Mouse (Mus musculus) heart, embryonic 15.5 days (tissue): ENCODE measurements around the gene Hist1h1c. TPM values are rescaled to one million over a fixed set of nuclear protein-coding genes. Genes with fewer than 3 reads are reported as not detected.
"Not testable (repeated sequence)": the region's sequence is repeated elsewhere in the genome, so short reads cannot be mapped to it uniquely, and the experiment has no call there.

Experiments used
- ATAC-seq: fragments of 200-750 bp; cut with Nextera tagmentation; replicated peaks from 2 replicates; pipeline ENCODE4 v1.8.0; 2017; ENCODE audit warnings: low read depth, moderate TSS enrichment; ENCODE audit not compliant: insufficient number of reproducible peaks, insufficient read depth, low FRiP score
- H3K27ac ChIP-seq: fragments of 300-500 bp; sonication (generic); 2 replicates; pipeline ENCODE4 v1.5.1; 2015; ENCODE audit warnings: mild to moderate bottlenecking, inconsistent platforms
- H3K27me3 ChIP-seq: fragments of 300-500 bp; sonication (generic); 2 replicates; pipeline ENCODE4 v1.6.1; 2015; ENCODE audit warnings: inconsistent platforms
- H3K36me3 ChIP-seq: fragments of 300-500 bp; sonication (generic); 2 replicates; pipeline ENCODE4 v1.6.1; 2015; ENCODE audit warnings: mild to moderate bottlenecking, inconsistent platforms
- H3K4me1 ChIP-seq: fragments of 300-500 bp; sonication (generic); replicated peaks from 2 replicates; pipeline ENCODE4 v1.6.1; 2015; ENCODE audit warnings: inconsistent platforms
- H3K4me2 ChIP-seq: fragments of 300-500 bp; sonication (generic); 2 replicates; pipeline ENCODE4 v1.6.1; 2015; ENCODE audit warnings: inconsistent platforms, mild to moderate bottlenecking, moderate library complexity
- H3K4me3 ChIP-seq: fragments of 300-500 bp; sonication (generic); 2 replicates; pipeline ENCODE4 v1.5.1; 2015; ENCODE audit warnings: mild to moderate bottlenecking, inconsistent platforms
- H3K9ac ChIP-seq: fragments of 300-500 bp; sonication (generic); 2 replicates; pipeline ENCODE4 v1.6.1; 2015; ENCODE audit warnings: mild to moderate bottlenecking, inconsistent platforms
- H3K9me3 ChIP-seq: fragments of 300-500 bp; sonication (generic); replicated peaks from 2 replicates; pipeline ENCODE4 v1.6.1; 2016; ENCODE audit warnings: inconsistent platforms
- WGBS: fragments of 180-500 bp; shearing (Covaris S2); methylation state at CpG from one replicate; pipeline ENCODE4 v1.1.7; 2015; ENCODE audit warnings: mixed read lengths; 5-methylcytosine and 5-hydroxymethylcytosine counted together
- polyA plus RNA-seq: library from polyadenylated mRNA; unstranded; fragments of >200 nt; fragmentation: Nextera tagmentation; extraction: Ambion mirVana; gene quantifications from 2 replicates; pipeline ENCODE4 v1.2.1, GENCODE M21; 2015

Hist1h1c gene
- polyA plus RNA-seq, 1 experiment from 2014 or later, result 41.2 TPM

- Histone ChIP-seq H3K9ac (no peak overlapping the region), H3K27ac (no peak overlapping the region), H3K27me3 (no peaks in the 10 kb centered on the region)
These were observed 21.4 kb upstream of the Hist1h1c start for GRCm38 (mm10) chr13:23717176-23717575.

GRCm38 (mm10) chr13:23717593-23718245, 20.9 kb upstream of the Hist1h1c start:
- not testable (repeated sequence) for H3K36me3 ChIP-seq, H3K4me1 ChIP-seq, H3K4me3 ChIP-seq, H3K9me3 ChIP-seq, H3K4me2 ChIP-seq, ATAC-seq, H3K27ac ChIP-seq, H3K9ac ChIP-seq, H3K27me3 ChIP-seq
- WGBS, result 17% methylated on average over 2 of the region's 2 CpGs

More at GRCm38 (mm10) chr13:23717176-23717575, 21.4 kb upstream of the Hist1h1c start:
- Histone ChIP-seq H3K9me3 (no peaks in the 10 kb centered on the region), H3K4me2 (no peak overlapping the region), H3K4me3 (no peak overlapping the region), H3K4me1 (peaks cover 4% of the 10 kb centered on the region; the same call in 1 of the 2 replicates), H3K36me3 (no peaks in the 10 kb centered on the region)
- WGBS, result 46% methylated on average over 11 of the region's 11 CpGs
- no peak for ATAC-seq

GRCm38 (mm10) chr13:23724239-23724638, 14.4 kb upstream of the Hist1h1c start:
- no peak overlapping the region for H3K4me3 ChIP-seq
- no peak overlapping the region for H3K9ac ChIP-seq
- 50% methylated on average over 4 of the region's 4 CpGs for WGBS
- no peaks in the 10 kb centered on the region for H3K9me3 ChIP-seq
- H3K36me3 ChIP-seq, result no peaks in the 10 kb centered on the region
- no peak overlapping the region for H3K27ac ChIP-seq
- no peak overlapping the region for H3K4me2 ChIP-seq
- peaks cover 2% of the 10 kb centered on the region; the same call in 1 of the 2 replicates for H3K4me1 ChIP-seq
- H3K27me3 ChIP-seq, result no peaks in the 10 kb centered on the region
- no peak for ATAC-seq

DNA sequence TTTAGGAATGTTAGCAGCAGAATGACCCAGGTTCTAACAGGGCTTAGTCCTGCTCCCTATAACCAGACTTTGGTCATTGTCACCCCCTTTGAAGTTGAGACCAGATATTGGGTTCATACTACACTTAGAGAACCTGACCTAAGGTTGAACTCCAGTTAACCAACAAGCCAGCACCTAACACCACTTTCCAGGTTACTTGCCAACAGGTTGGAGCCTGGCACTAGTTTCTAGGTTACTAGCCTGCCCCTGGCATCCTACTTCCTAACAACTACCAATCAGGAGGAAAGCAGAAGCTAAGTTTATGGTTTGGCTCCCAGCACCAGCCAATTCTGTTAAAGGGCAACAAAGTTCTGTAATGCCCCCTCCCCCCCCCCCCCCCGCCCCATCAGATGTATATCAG, 13.4 kb upstream of the Hist1h1c start:
- Histone ChIP-seq H3K4me1 (peaks cover 2% of the 10 kb centered on the region; the same call in 1 of the 2 replicates), H3K36me3 (no peaks in the 10 kb centered on the region), H3K27me3 (no peaks in the 10 kb centered on the region), H3K4me3 (no peak overlapping the region), H3K9ac (no peak overlapping the region), H3K9me3 (no peaks in the 10 kb centered on the region), H3K27ac (no peak overlapping the region), H3K4me2 (no peak overlapping the region)
- WGBS, result 80% methylated on average over 1 of the region's 1 CpGs
- no peak for ATAC-seq

- ATAC-seq, result no peak
- no peaks in the 10 kb centered on the region for H3K27me3 ChIP-seq
- H3K9me3 ChIP-seq, result no peaks in the 10 kb centered on the region
- H3K9ac ChIP-seq, result no peak overlapping the region
- no peak overlapping the region for H3K4me2 ChIP-seq
- WGBS, result 70% methylated on average over 18 of the region's 18 CpGs
- peaks cover 9% of the 10 kb centered on the region for H3K4me1 ChIP-seq
- no peaks in the 10 kb centered on the region for H3K36me3 ChIP-seq
- 0 out of 2 replicates have a peak overlapping the region, but pooled peaks have one; percentile 1 for H3K27ac ChIP-seq
- H3K4me3 ChIP-seq, result no peak overlapping the region
These were observed 10.0 kb upstream of the Hist1h1c start for GRCm38 (mm10) chr13:23728472-23729191.

DNA sequence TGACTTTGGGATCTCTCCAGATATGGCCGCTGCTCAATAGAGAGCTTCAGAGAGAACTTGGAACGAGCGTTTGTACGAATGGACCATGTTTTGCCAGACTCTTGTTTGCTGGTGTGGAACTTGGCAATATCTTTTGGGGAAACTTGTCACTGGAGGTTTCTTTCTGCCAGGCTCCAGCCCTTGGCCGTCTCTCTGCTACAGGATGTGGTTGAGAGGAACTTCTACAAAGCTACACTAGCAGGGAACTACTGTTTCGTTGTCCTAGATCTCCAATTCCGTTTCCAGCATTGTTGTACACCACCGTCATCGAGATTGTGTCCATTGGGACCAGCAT, 9.4 kb upstream of the Hist1h1c start:
- WGBS, result 82% methylated on average over 9 of the region's 9 CpGs
- Histone ChIP-seq H3K27ac (0 out of 2 replicates have a peak overlapping the region, but pooled peaks have one; percentile 1), H3K4me2 (no peak overlapping the region), H3K4me1 (peaks cover 7% of the 10 kb centered on the region), H3K36me3 (no peaks in the 10 kb centered on the region), H3K27me3 (no peaks in the 10 kb centered on the region), H3K9ac (no peak overlapping the region), H3K4me3 (no peak overlapping the region), H3K9me3 (no peaks in the 10 kb centered on the region)
- no peak for ATAC-seq

DNA sequence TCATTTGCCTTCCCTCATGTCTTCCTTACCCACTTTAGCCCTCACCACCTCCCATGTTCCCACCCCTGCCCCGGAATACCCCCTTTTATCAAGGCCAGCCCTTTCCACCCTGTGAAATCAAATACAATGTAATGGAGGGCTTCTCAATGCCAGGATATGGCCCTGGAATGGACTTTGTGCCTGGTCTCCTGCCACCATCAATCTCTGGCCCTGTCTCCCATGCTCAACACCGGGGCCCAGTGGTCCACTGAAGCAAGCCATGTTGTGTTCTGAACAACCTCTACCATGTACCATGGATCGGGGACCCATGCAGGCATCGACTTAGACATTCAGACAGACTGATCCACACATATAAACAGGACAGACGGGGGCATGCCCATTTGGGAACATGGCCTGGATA, 8.9 kb upstream of the Hist1h1c start:
- H3K27ac ChIP-seq, result no peak overlapping the region
- no peak overlapping the region for H3K4me3 ChIP-seq
- H3K27me3 ChIP-seq, result no peaks in the 10 kb centered on the region
- no peak overlapping the region for H3K4me2 ChIP-seq
- H3K9me3 ChIP-seq, result no peaks in the 10 kb centered on the region
- H3K4me1 ChIP-seq, result peaks cover 6% of the 10 kb centered on the region
- no peak overlapping the region for H3K9ac ChIP-seq
- H3K36me3 ChIP-seq, result no peaks in the 10 kb centered on the region
- WGBS, result 92% methylated on average over 5 of the region's 5 CpGs
- no peak for ATAC-seq

GRCm38 (mm10) chr13:23730479-23730878, 8.1 kb upstream of the Hist1h1c start:
- no peak overlapping the region for H3K9ac ChIP-seq
- H3K27ac ChIP-seq, result no peak overlapping the region
- no peak overlapping the region for H3K4me2 ChIP-seq
- H3K9me3 ChIP-seq, result no peaks in the 10 kb centered on the region
- H3K36me3 ChIP-seq, result no peaks in the 10 kb centered on the region
- WGBS, result 13% methylated on average over 8 of the region's 8 CpGs
- H3K4me3 ChIP-seq, result no peak overlapping the region
- H3K27me3 ChIP-seq, result no peaks in the 10 kb centered on the region
- H3K4me1 ChIP-seq, result peaks cover 6% of the 10 kb centered on the region
- no peak for ATAC-seq

DNA sequence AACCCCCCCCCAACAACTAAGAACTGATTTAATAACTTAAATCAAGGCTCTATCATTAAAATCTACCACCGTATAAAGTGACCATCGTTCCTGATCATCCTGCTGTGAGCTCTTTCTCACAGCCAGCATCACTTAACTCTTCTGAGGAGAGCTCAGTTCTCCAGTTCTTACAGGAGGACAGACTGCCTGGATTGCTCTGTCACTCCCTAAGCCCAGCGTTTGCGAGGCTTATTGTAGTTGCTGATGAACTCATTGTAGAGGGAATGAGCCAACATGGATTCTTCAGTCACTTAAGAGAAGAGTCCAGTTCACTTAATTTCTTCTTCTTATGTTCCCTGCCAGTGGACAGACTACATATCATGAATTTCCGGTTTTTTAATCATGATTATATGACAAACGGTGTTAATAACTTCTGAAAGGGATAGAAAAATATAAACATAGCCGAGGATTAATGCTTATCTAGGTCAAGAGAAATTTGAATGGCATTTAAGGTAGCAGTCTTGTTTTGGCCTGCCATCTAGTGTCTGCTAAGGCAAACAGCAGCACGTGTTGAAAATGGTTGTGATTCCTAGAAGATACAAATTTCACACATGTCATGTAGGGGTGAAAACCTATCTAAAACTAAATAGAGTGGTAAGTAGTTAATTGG, 6.3 kb upstream of the Hist1h1c start:
- ATAC-seq, result no peak
- H3K27ac ChIP-seq, result no peak overlapping the region
- H3K4me3 ChIP-seq, result no peak overlapping the region
- no peaks in the 10 kb centered on the region for H3K9me3 ChIP-seq
- no peaks in the 10 kb centered on the region for H3K27me3 ChIP-seq
- H3K36me3 ChIP-seq, result no peaks in the 10 kb centered on the region
- WGBS, result 22% methylated on average over 8 of the region's 8 CpGs
- H3K4me1 ChIP-seq, result peaks cover 6% of the 10 kb centered on the region
- H3K9ac ChIP-seq, result no peak overlapping the region
- H3K4me2 ChIP-seq, result no peak overlapping the region

- Histone ChIP-seq H3K4me3 (no peak overlapping the region), H3K27ac (no peak overlapping the region), H3K36me3 (no peaks in the 10 kb centered on the region), H3K9me3 (no peaks in the 10 kb centered on the region), H3K4me2 (no peak overlapping the region), H3K4me1 (peaks cover 20% of the 10 kb centered on the region), H3K9ac (no peak overlapping the region), H3K27me3 (no peaks in the 10 kb centered on the region)
- 86% methylated on average over 5 of the region's 5 CpGs for WGBS
- no peak for ATAC-seq
These were observed 1.5 kb upstream of the Hist1h1c start for GRCm38 (mm10) chr13:23737091-23737490.

- Histone ChIP-seq H3K4me2 (peak overlapping the region; percentile 97), H3K27ac (peak overlapping the region; percentile 99), H3K27me3 (no peaks in the 10 kb centered on the region), H3K4me1 (peaks cover 19% of the 10 kb centered on the region), H3K36me3 (no peaks in the 10 kb centered on the region), H3K9me3 (no peaks in the 10 kb centered on the region), H3K9ac (peak overlapping the region; percentile 92; the same call in 1 of the 2 replicates), H3K4me3 (peak overlapping the region; percentile 74)
- no peak for ATAC-seq
- WGBS, result 23% methylated on average over 4 of the region's 4 CpGs
These were observed 567 bp upstream of the Hist1h1c start for GRCm38 (mm10) chr13:23738041-23738440.
